Mouse (Mus musculus): ENCODE data around the gene Zfp536.

DNA sequence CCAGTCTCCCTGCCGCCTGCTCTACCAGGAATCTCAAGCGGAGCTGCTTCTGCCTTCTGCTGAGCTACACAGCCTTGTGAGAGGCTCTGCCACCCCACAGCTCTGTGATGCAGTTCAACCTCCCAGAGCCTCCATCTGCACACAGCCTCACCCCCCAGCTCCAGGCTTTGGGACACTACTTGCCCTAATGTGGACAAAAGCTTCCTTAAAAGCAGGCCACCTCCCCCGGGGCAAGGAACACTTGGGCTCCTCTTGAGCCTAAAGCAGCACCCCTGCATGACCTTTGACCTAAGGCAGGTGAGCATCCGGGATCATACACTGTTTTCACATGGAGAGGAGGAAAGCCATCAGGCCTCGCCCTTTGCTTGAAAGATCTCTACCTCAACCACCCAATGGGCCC is 219.0 kb downstream of the Zfp536 start:
- TF ChIP-seq CTCF (IDR thresholded peaks at IDR 0.05; ENCODE audit: extremely low read depth, insufficient read depth, insufficient read length, insufficient replicate concordance) (no peak), POLR2A (IDR thresholded peaks at IDR 0.05; ENCODE audit: low read depth, low read length) (no peak)
